ENCODE assay signal across 12 mouse cellular contexts in genomic region chr3:153975060-153975459, GRCm38 (mm10). TPM values are rescaled to one million over a fixed set of nuclear protein-coding genes. Genes with fewer than 3 reads are reported as not detected.
DNase-seq lines count a peak whose midpoint lies in the region; ATAC-seq lines count a peak whose summit lies in the region.
"Had no signal": no experiment of that assay in that cellular context is flagged by ENCODE, and none has a peak within 500 bp of the region (broad histone marks: within the 10 kb centered on the region; RNA-seq: fewer than 3 reads in every experiment).

No protein-coding gene starts in this region.

- H3K4me2 ChIP-seq in forebrain, embryonic 12.5 days: peak overlapping the region; percentile 98; the same call in 1 of the 2 replicates
- peak overlapping the region; percentile 98 for H3K4me2 ChIP-seq in neural tube, embryonic 15.5 days

- WGBS in forebrain, embryonic 12.5 days: 3% methylated on average over 6 of the region's 6 CpGs
- 7% methylated on average over 6 of the region's 6 CpGs for WGBS in neural tube, embryonic 15.5 days

- H3K27ac ChIP-seq in forebrain, embryonic 12.5 days: no peak overlapping the region
- H3K27ac ChIP-seq in neural tube, embryonic 15.5 days (replicated peaks): no peak overlapping the region
- H3K27ac ChIP-seq: embryonic facial prominence, embryonic 13.5 days; limb, embryonic 10.5 days had no signal

- H3K27me3 ChIP-seq in forebrain, embryonic 12.5 days: peaks cover 54% of the 10 kb centered on the region
- H3K27me3 ChIP-seq in neural tube, embryonic 15.5 days (replicated peaks): peaks cover 12% of the 10 kb centered on the region; the same call in 1 of the 2 replicates

- no peaks in the 10 kb centered on the region for H3K9me3 ChIP-seq in forebrain, embryonic 12.5 days
- no peaks in the 10 kb centered on the region for H3K9me3 ChIP-seq in neural tube, embryonic 15.5 days (replicated peaks)
- H3K9me3 ChIP-seq: embryonic facial prominence, embryonic 13.5 days; limb, embryonic 10.5 days had no signal

- H3K4me3 ChIP-seq in forebrain, embryonic 12.5 days (replicated peaks): no peak overlapping the region
- peak overlapping the region; percentile 68 for H3K4me3 ChIP-seq in neural tube, embryonic 15.5 days (replicated peaks)

- peak; percentile 47 for ATAC-seq in forebrain, embryonic 12.5 days (ENCODE audit: low FRiP score)
- no peak for ATAC-seq in neural tube, embryonic 15.5 days (ENCODE audit: low FRiP score)
- ATAC-seq: lung, postnatal 0 days had no signal

- H3K36me3 ChIP-seq in forebrain, embryonic 12.5 days (replicated peaks): no peaks in the 10 kb centered on the region
- H3K36me3 ChIP-seq in neural tube, embryonic 15.5 days: no peaks in the 10 kb centered on the region
- H3K36me3 ChIP-seq: embryonic facial prominence, embryonic 13.5 days; limb, embryonic 10.5 days had no signal

- peak; percentile 20 to 63 for DNase-seq in layer of hippocampus, adult 18-20 months (ENCODE audit: low spot score in 2 of 2)
- DNase-seq in layer of hippocampus, adult 9-11 months: no peak
- peak; percentile 29 to 42 for DNase-seq in layer of hippocampus, adult 8-10 months (ENCODE audit: low spot score in 2 of 2)
- DNase-seq in kidney, postnatal 36 days: no peak
- no peak for DNase-seq in c-Kit-positive CD71-positive TER-119-positive erythroid progenitor cells, embryonic 14.5 days (ENCODE audit: low spot score)
- DNase-seq in thymus, adult 18-20 months: no peak
- DNase-seq: gastrocnemius, postnatal 25 days had no signal

- peaks cover 19% of the 10 kb centered on the region for H3K4me1 ChIP-seq in forebrain, embryonic 12.5 days
- peaks cover 20% of the 10 kb centered on the region for H3K4me1 ChIP-seq in neural tube, embryonic 15.5 days

- H3K9ac ChIP-seq in forebrain, embryonic 12.5 days: no peak overlapping the region
- peak overlapping the region; percentile 69; the same call in 1 of the 2 replicates for H3K9ac ChIP-seq in neural tube, embryonic 15.5 days (replicated peaks)
- H3K9ac ChIP-seq: embryonic facial prominence, embryonic 13.5 days had no signal

RNA-seq across cellular contexts. Expression of gene Slc44a5, which starts 1.8 kb away (rescaled TPM):
- total RNA-seq in layer of hippocampus, adult 18-20 months (2021): 10 to 100 TPM; 43.4 to 53.7 TPM
- polyA plus RNA-seq in forebrain, embryonic 12.5 days (2016; fragmentation: Nextera tagmentation; extraction: Ambion mirVana): 4.7 and 4.8 TPM in 2 replicates
- total RNA-seq in layer of hippocampus, adult 8-10 months (2022): 10 to 100 TPM; 28.3 to 56.4 (median 43.1) TPM
- 5.1 and 5.7 TPM in 2 replicates for polyA plus RNA-seq in neural tube, embryonic 15.5 days (2015; fragmentation: Nextera tagmentation; extraction: Ambion mirVana)

RNA-seq across cellular contexts. Expression of gene Acadm, which starts 30.6 kb away (rescaled TPM):
- 10 to 100 TPM; 51.1 to 56.1 TPM for total RNA-seq in layer of hippocampus, adult 18-20 months (2021)
- 43.4 and 45.1 TPM in 2 replicates for polyA plus RNA-seq in forebrain, embryonic 12.5 days (2016; fragmentation: Nextera tagmentation; extraction: Ambion mirVana)
- total RNA-seq in layer of hippocampus, adult 8-10 months (2022): 10 to 100 TPM; 42.0 to 60.0 (median 46.9) TPM
- 59.3 and 68.0 TPM in 2 replicates for polyA plus RNA-seq in neural tube, embryonic 15.5 days (2015; fragmentation: Nextera tagmentation; extraction: Ambion mirVana)

Comparison
In these comparisons a context has a peak if more than half of its experiments do, and no peak if none do; other contexts are left out.
1. DNase-seq: peak in layer of hippocampus, adult 18-20 months (2 of 2) and layer of hippocampus, adult 8-10 months (2 of 2); none in layer of hippocampus, adult 9-11 months (single experiment), kidney, postnatal 36 days (0 of 2), c-Kit-positive CD71-positive TER-119-positive erythroid progenitor cells, embryonic 14.5 days (single experiment) and thymus, adult 18-20 months (0 of 2).